Mouse (Mus musculus): ENCODE measurements around the gene Tas2r107. TPM values are rescaled to one million over a fixed set of nuclear protein-coding genes. Genes with fewer than 3 reads are reported as not detected.
"Not testable (repeated sequence)": the region's sequence is repeated elsewhere in the genome, so short reads cannot be mapped to it uniquely, and the experiment has no call there.

Tas2r107 gene
- total RNA-seq (2017), result not detected in 3 replicates

- ATAC-seq (replicated peaks; ENCODE audit: insufficient number of reproducible peaks, low FRiP score, low TSS enrichment, poor library complexity, severe bottlenecking), result no peak
These were observed at the start of gene Tas2r107 for GRCm38 (mm10) chr6:131660049-131660448. Gene Tas2r107, minus strand, starts transcription at chr6:131660149.

GRCm38 (mm10) chr6:131689963-131690362 is 30.0 kb upstream of the Tas2r107 start, which contains the start of gene Tas2r114:
Gene Tas2r114, minus strand, starts transcription at chr6:131690063.
- ATAC-seq (replicated peaks; ENCODE audit: insufficient number of reproducible peaks, low FRiP score, low TSS enrichment, poor library complexity, severe bottlenecking), result no peak

- ATAC-seq (replicated peaks; ENCODE audit: insufficient number of reproducible peaks, low FRiP score, low TSS enrichment, poor library complexity, severe bottlenecking), result no peak
These were observed 27.4 kb upstream of the Tas2r107 start, which contains the start of gene Tas2r105 for GRCm38 (mm10) chr6:131687395-131687794. Gene Tas2r105, minus strand, starts transcription at chr6:131687495.

- ATAC-seq (replicated peaks; ENCODE audit: insufficient number of reproducible peaks, low FRiP score, low TSS enrichment, poor library complexity, severe bottlenecking), result no peak
These were observed 25.7 kb upstream of the Tas2r107 start, which contains the start of gene Tas2r104 for GRCm38 (mm10) chr6:131685644-131686043. Gene Tas2r104, minus strand, starts transcription at chr6:131685744.

- no peak for ATAC-seq (replicated peaks; ENCODE audit: insufficient number of reproducible peaks, low FRiP score, low TSS enrichment, poor library complexity, severe bottlenecking)
These were observed 18.8 kb upstream of the Tas2r107 start, which contains the start of gene Tas2r106 for GRCm38 (mm10) chr6:131678786-131679185. Gene Tas2r106, minus strand, starts transcription at chr6:131678886.

- ATAC-seq (replicated peaks; ENCODE audit: insufficient number of reproducible peaks, low FRiP score, low TSS enrichment, poor library complexity, severe bottlenecking), result no peak
These were observed 29.1 kb downstream of the Tas2r107 start, which contains the start of gene Tas2r130 for GRCm38 (mm10) chr6:131630812-131631211. Gene Tas2r130, minus strand, starts transcription at chr6:131630912.

GRCm38 (mm10) chr6:131609956-131610355 is 50.0 kb downstream of the Tas2r107 start:
- not testable (repeated sequence) for ATAC-seq (replicated peaks; ENCODE audit: insufficient number of reproducible peaks, low FRiP score, low TSS enrichment, poor library complexity, severe bottlenecking)

Other genes starting within 250 kb of the Tas2r107 start
- gene 5430401F13Rik, start 173.7 kb downstream of the Tas2r107 start, total RNA-seq (2017), result not detected in 3 replicates
- gene Gm6619, start 173.7 kb downstream of the Tas2r107 start, total RNA-seq (2017), result not detected in 3 replicates
- not detected in 3 replicates for gene Tas2r130, start 29.2 kb downstream of the Tas2r107 start, total RNA-seq (2017)
- gene Tas2r106, start 18.7 kb upstream of the Tas2r107 start, total RNA-seq (2017), result not detected in 3 replicates
- not detected in 3 replicates for gene Tas2r104, start 25.6 kb upstream of the Tas2r107 start, total RNA-seq (2017)
- not detected in 3 replicates for gene Tas2r105, start 27.3 kb upstream of the Tas2r107 start, total RNA-seq (2017)
- gene Tas2r114, start 29.9 kb upstream of the Tas2r107 start, total RNA-seq (2017), result not detected in 3 replicates

Data from monocyte, adult 5-6 weeks (primary cell).